Mouse (Mus musculus) heart, postnatal 36 days (tissue): ENCODE measurements at regions not wholly inside any gene's neighbourhood (a gene's known extent, or its start where the extent isn't known, plus 50 kb on each side); places are given as distances from the start of the nearest gene placed in this dataset.
A peak's percentile ranks its signal among the peaks of the same experiment; 100 is the strongest.

Experiments
- DNase-seq, 2 experiments: peaks; one replicate each; pipeline ENCODE4 v3.0.0; 2021 to 2022
- intact Hi-C: fragments of 180-260 bp; cut with DNase I; formaldehyde crosslinking; loops from one replicate; pipeline ENCODE4 v1.15.1; 2025

GRCm38 (mm10) chr19:21214253-21214652, 57.8 kb upstream of the Zfand5 start:
- DNase-seq, result no peak
- intact Hi-C loops, result no loop called here

- intact Hi-C loops, result no loop called here
- DNase-seq, result no peak
Observed at GRCm38 (mm10) chr19:21193461-21193860, 78.6 kb upstream of the Zfand5 start.

DNA sequence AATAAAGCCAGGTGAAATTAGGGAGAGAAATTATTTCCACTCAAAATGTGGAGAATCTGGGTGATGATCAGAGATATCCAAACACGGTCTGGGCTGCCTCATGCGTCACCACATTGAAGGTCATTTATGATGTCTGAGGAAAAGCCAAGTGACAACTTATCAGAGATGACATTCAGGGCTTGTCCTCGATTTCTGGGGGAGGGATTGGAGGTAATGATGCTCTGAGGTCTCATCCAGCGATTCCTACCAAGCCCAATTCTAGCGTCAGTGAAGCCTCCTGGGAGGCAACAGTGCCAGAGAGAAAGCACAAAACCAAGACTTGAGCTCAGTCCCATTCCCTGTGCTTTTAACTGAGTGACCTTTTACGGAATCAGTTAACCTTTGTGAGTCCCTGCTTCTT, 79.5 kb upstream of the Zfand5 start:
- intact Hi-C loops, result no loop called here
- no peak for DNase-seq

DNA sequence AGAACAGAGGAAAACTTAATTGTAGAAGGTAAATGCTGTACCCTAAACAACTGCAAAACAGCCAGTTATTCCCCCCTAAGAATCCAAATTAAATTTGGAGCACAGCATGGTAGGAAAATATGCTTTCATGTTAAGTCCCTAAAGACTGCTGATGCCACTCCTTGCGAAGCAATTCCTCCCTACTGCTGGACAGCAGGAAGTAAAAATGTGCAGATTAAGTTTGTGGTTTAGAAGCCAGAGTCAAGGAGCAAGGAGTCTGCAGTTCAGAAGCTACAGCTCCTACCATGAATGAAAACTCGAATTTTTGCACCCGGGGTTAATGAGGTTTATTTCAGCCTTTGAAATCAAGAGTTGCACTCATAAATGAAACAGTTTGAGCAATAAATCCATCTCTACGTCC, 82.9 kb upstream of the Zfand5 start:
- intact Hi-C loops, result no loop called here
- DNase-seq, result no peak

- intact Hi-C loops, result no loop called here
- no peak for DNase-seq
Observed at GRCm38 (mm10) chr19:21186656-21187055, 85.4 kb upstream of the Zfand5 start.

- intact Hi-C loops, result no loop called here
- DNase-seq, result no peak
Observed at GRCm38 (mm10) chr19:21186016-21186415, 86.1 kb upstream of the Zfand5 start.

DNA sequence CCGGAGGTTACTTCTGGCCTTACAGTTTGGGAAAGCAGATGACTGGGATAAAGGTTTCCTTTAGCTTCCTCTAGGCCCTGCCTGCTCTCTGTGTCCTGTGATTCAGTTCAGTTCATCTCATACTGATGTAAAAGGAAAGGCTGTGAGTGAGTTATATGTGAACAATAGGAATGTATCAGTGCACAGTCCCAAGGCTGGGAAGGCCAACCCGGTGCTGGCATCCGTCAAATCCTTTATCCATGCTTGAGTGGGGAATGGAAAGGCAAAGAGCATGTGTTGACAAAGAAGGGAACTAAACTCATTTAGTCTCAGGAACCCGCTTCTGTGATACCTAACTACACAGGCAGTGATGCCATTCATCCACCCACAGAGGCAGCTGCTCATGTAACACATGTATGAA, 89.0 kb upstream of the Zfand5 start:
- no peak for DNase-seq
- intact Hi-C loops, result no loop called here

DNA sequence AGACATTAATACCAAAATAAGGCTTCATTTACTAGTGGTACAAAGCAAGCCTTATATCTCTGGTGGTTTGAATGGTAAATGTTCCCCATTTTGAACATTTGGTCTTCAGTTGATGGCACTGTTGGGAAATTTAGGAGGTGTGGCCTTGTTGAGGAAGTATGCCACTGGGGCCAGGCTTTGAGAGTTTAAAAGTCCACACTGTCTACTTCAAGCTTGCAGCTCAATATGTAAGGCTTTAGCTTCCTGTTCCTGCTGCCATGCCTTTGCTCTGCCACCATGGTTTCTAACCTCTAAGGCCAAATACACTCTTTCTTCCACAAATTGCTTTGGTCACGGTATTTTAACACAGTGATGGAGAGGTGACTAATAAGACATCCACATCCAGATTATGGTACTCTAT, 92.2 kb upstream of the Zfand5 start:
- intact Hi-C loops, result loop anchor here (5.0 kb wide), 1 partner anchor 143 kb away; no protein-coding TSS in a partner anchor

DNA sequence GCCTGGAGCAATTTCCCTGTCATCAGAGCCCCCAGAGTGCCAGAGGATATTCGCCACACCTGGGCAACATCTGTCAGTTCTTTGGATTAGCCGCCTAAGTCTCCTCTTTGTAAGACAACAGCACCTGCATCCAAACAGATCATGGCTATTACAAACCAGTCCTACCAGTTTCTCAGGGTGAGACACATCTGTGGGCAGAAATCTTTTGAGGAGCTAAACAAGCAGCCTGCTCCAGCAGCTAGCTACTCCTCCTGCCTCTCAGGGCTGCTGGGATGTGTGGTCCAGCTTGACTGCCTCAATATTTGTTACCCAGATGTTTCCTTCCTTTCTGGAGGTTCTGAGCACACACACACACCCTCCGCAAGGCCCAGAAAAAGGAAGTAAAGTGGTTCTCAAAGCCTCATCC, 96.6 kb upstream of the Zfand5 start:
- intact Hi-C loops, result loop anchor here (5.0 kb wide), 1 partner anchor 138 kb away; no protein-coding TSS in a partner anchor
- peak in 1 of 2 experiments; percentile 14 for DNase-seq

More for the DNA sequence above, 92.2 kb upstream of the Zfand5 start:
- no peak for DNase-seq

DNA sequence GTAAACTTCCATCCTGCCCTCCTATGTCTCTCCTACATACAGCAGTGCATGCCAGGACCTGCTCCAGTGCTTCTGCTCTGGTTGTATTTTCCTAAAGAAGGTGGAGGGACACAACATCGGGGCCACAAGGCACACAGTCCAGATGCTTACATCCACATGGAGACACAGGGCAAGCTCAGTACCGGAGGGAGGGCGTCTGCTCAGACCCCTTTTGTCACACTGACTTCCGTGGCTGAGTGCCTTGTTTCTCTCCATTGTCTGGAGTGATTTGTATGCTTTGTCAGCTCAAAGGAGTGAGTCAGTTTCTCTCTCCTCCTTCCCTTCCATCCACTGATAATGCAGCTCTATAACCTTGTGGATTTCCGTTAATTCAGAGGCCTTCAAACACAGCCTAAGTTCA, 97.4 kb upstream of the Zfand5 start:
- intact Hi-C loops, result loop anchor here (5.0 kb wide), 2 partner anchors 93 to 137 kb away; no protein-coding TSS in a partner anchor

DNA sequence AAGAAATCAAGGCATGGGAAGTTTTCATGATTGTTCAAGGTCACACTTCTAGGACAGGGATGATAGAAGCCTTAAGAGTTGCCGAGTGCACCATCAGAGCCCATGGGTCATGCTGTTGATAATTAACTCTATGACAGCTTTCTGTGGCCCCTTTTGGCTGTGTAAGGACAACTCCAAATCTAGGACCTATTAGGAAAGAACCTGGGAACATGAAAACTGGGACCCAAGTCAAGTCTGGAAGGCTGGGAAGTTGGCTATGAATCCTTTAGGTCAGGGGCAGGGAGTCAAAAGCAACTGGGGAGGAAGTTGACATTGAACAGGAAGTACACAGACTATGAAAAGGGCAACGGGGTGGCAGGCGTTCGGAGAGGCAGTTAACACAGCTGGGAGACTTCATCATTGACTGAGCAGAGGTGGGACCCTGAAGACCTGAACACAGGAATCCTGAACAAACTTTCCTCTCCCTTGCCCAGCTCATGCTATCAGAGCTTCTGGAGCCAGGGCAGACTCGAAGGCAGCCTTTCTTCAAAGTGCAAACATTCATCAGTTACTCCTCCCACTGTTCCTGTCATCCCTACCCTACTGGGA, 98.1 kb upstream of the Zfand5 start:
- peak in 1 of 2 experiments; percentile 3 for DNase-seq
- intact Hi-C loops, result loop anchor here (5.0 kb wide), 1 partner anchor 93 kb away; no protein-coding TSS in a partner anchor

More for the DNA sequence above, 97.4 kb upstream of the Zfand5 start:
- DNase-seq, result no peak

DNA sequence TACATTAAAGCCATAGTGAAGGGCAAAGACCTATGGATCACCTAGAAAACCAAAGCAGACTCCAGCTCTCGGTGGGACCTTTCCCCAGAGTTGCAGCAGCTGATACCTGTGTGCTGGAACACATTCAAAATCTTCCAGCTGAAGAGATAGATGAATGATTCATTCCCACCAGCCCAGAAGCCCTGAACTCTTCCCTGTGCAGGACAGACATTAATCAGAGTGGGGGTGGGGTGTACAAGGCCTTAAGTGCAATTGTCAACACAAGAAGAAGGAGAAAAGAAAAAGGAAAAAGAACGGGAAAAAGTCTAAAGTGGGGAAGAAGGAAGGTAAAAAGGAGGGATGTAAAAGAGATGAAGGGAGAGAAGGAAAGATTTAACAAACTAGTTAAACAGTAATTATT, 100.9 kb upstream of the Zfand5 start:
- intact Hi-C loops, result loop anchor here (5.0 kb wide), 1 partner anchor 96 kb away; no protein-coding TSS in a partner anchor
- DNase-seq, result no peak

DNA sequence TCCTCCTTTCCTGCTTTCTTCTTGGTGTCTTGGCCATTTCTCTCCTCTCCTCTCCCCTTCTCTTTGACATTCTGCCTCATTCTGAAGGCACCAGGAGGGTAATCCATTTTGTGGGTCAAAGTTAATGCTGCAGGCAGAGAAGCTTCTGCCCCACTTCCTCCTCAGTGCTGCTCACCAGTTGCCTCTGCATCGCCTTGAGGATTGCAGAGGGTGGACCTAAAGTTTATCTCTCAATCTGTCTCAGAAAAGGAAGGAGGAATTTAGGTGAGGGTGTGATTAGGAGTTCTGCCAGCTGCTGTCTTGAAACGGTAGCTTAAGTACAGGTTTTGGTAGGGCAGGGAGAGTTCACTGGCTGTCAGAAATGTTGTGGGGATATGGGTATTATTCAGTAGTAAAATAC, 101.3 kb upstream of the Zfand5 start:
- DNase-seq, result no peak
- intact Hi-C loops, result loop anchor here (5.0 kb wide), 1 partner anchor 97 kb away; no protein-coding TSS in a partner anchor

- intact Hi-C loops, result no loop called here
- DNase-seq, result no peak
Observed at GRCm38 (mm10) chr19:21166939-21167338, 105.1 kb upstream of the Zfand5 start.

DNA sequence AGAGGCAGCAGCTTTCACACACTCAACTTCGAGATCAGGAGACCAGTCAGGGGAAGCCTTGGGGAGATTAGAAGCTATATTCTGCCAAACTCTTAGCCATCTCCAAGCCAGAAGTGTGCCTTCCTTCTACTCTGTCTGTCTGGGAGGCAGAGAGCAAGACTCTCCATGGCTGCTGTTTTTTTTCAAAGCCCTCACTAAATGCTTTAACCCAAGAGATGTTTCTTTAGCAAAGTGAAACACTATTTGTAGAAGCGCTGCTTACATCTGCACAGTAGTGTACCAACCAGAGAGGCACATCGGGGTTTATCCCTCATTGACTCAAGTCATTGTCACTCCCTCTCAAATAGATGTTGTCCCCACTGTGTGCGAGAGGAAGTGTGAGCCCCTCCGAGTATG, 105.6 kb upstream of the Zfand5 start:
- intact Hi-C loops, result no loop called here
- no peak for DNase-seq

DNA sequence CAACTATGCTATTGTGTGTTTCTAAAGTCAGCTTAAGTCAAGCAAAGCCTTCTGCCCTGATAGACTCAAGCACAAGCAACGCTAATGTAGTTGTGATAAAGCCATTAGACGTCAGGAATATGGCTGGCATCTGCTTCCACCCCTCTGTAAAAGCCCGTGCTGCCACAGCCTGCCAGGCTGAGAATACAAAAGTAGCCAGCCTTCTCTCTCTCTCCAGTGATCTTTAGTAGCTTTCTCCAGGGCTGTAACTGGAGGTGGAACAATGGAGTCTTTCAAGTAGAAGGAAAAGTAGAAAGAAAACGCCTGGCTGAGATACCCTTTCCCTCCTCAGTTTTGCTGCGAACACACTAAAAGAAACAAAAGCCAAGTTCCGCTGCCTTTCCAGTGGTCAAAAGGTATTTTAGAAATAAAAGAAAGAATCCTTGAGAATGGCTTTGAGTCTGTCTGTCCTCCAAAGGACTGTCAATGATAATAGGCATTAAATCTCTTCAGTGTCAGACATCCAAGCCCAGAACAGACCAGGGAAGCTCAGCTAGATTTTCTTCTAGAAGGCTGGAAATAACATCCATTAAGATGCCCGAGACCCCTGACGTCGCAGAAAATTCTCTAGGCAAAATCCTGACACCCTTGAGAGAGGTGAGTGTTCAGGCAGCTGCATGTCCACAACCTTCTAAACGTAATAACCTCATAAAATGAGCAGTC, 106.2 kb upstream of the Zfand5 start:
- intact Hi-C loops, result no loop called here
- no peak for DNase-seq

GRCm38 (mm10) chr19:21163978-21164377, 108.1 kb upstream of the Zfand5 start:
- intact Hi-C loops, result no loop called here
- DNase-seq, result no peak

GRCm38 (mm10) chr19:21160946-21161345, 111.1 kb upstream of the Zfand5 start:
- DNase-seq, result no peak
- intact Hi-C loops, result no loop called here

DNA sequence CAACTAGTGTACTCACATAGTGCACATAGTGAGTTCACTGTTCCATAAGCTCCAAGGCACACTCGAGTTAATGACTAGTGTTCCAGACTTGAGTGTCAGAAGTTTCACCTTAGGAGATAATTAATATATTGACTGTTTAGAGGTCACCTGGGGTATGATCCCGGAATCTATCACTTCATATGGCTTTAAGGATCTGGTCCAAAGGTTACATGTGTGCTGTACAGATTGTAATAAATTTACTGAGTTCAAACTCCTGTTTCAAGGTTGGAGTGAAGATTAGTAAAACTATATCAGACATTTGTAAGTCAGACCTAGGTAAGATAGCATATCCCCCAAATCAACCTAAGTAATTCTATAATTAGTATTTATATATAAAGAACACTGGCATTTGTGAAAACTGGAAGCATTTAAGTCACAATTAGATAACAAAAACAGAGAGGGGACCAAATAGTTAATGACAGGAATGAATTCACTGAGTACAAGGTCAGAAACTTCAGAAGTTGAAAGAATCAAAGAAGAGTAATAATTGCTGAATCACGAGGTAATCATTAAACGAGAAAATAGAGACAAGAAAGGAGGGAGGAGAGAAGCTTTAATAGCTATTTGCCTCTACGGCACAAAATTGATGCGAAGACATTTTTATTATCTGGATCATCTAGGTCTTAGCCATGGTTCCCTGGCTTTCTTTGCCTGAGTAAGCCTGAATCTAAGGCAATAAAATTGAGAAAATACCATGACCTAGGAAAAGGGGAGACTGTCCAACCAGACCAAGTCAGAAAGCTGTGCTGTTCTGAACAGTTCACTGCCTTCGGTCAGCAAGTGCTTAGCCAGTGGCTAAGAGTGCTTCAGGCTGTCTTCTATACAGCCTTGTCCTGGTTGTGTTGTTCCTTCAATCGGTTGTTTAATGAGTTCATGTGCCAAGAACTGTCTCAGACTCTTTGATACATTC, 112.6 kb upstream of the Zfand5 start:
- no peak for DNase-seq
- intact Hi-C loops, result no loop called here

DNA sequence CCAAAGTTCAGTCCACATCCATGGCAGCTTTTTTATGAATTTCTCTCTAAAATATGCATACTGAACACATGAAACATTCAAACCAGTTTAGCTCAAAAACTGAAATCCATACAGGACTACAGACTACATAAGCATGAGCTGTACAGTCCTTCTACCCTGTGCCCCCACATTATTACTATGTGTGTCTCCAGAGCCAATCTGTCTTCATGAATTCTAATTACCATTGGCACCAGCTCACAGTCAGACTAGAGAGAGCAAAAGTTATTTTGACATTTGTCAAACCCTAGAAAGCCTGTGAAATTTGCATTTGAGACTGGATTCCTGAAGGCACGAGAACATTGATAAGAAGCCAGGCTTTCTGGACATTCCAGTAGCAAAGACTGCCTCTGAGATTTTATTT, 117.9 kb upstream of the Zfand5 start:
- DNase-seq, result no peak
- intact Hi-C loops, result no loop called here

DNA sequence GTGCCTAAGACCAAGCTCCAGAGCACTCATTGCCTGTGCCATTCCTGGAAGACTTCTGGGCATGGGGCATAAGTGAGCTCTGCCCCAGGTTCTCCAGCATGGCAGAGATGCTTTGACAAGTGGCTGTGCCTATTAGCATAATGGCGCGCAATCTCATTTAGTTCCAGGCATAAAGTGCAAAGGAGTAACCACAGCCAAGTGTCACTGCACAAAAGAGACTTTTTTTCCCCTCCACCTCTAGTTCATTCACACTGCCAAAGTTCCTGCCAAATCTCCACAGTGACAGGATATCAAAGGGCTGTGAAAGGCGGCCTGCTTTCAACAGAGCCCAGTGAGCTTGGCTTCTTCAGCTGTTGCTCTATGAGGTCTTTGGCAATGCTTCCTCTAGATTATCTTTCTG, 120.1 kb upstream of the Zfand5 start:
- no peak for DNase-seq
- intact Hi-C loops, result no loop called here
